Mouse (Mus musculus) heart, embryonic 16.5 days (tissue): ENCODE data around the gene Gm6169. TPM values are rescaled to one million over a fixed set of nuclear protein-coding genes. Genes with fewer than 3 reads are reported as not detected.

ENCODE experiments used
- ATAC-seq: fragments of 200-750 bp; cut with Nextera tagmentation; replicated peaks from 2 replicates; pipeline ENCODE4 v1.8.0; 2017; ENCODE audit warnings: moderate number of reproducible peaks; ENCODE audit not compliant: insufficient read depth, low FRiP score; ENCODE audit errors: extremely low read depth
- H3K27ac ChIP-seq: fragments of 300-500 bp; sonication (generic); 2 replicates; pipeline ENCODE4 v1.5.1; 2014; ENCODE audit warnings: mild to moderate bottlenecking, low read length, control low read depth, moderate library complexity
- H3K27me3 ChIP-seq: fragments of 300-500 bp; sonication (generic); 2 replicates; pipeline ENCODE4 v1.6.1; 2014; ENCODE audit warnings: low read length, mixed read lengths; ENCODE audit not compliant: control insufficient read depth, insufficient read depth
- H3K36me3 ChIP-seq: fragments of 300-500 bp; sonication (generic); 2 replicates; pipeline ENCODE4 v1.6.1; 2014; ENCODE audit not compliant: control insufficient read depth, insufficient read depth
- H3K4me1 ChIP-seq: fragments of 300-500 bp; sonication (generic); 2 replicates; pipeline ENCODE4 v1.6.1; 2014; ENCODE audit warnings: low read length, mixed read lengths; ENCODE audit not compliant: control insufficient read depth, insufficient read depth
- H3K4me2 ChIP-seq: fragments of 300-500 bp; sonication (generic); 2 replicates; pipeline ENCODE4 v1.6.1; 2014; ENCODE audit warnings: low read depth, mild to moderate bottlenecking, control low read depth, low read length
- H3K4me3 ChIP-seq: fragments of 300-500 bp; sonication (generic); 2 replicates; pipeline ENCODE4 v1.5.1; 2014; ENCODE audit warnings: mild to moderate bottlenecking, control low read depth, low read length
- H3K9ac ChIP-seq: fragments of 300-500 bp; sonication (generic); 2 replicates; pipeline ENCODE4 v1.6.1; 2014; ENCODE audit warnings: low read length, control low read depth
- H3K9me3 ChIP-seq: fragments of 300-500 bp; sonication (generic); replicated peaks from 2 replicates; pipeline ENCODE4 v1.6.1; 2016; ENCODE audit warnings: low read length; ENCODE audit not compliant: control insufficient read depth
- WGBS: fragments of 180-500 bp; shearing (Covaris S2); extraction: QIAGEN DNeasy Blood & Tissue Kit; methylation state at CpG from one replicate; pipeline ENCODE4 v1.1.7; 2014; 5-methylcytosine and 5-hydroxymethylcytosine counted together
- polyA plus RNA-seq: library from polyadenylated mRNA; unstranded; fragments of >200 nt; fragmentation: Nextera tagmentation; extraction: Ambion mirVana; gene quantifications from 2 replicates; pipeline ENCODE4 v1.2.1, GENCODE M21; 2015

Gm6169 gene
- polyA plus RNA-seq, 1 experiment from 2014 or later: 9.4 TPM

DNA sequence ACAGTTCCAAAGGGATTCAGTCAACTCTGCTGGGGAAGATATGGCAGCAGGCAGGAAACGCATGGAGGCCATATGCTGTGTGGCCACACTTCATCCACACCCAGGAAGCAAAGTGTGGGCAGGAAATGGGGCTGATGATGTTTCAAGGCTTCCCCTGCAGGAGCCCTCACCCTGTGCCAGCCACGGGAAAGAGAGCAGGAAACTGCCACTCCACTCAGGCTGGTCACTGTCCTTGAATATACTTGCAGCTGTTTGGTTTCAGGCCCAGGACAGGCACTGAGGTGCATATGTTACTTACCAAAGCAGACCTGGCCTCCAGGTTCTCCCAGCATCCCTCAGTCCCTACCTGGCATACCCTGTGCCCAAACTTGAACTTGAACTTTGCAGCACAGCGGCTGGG lies 34.6 kb downstream of the Gm6169 start:
- peaks cover 5% of the 10 kb centered on the region; the same call in 1 of the 2 replicates for H3K9me3 ChIP-seq
- no peaks in the 10 kb centered on the region for H3K27me3 ChIP-seq
- no peak overlapping the region for H3K4me3 ChIP-seq
- H3K36me3 ChIP-seq: no peaks in the 10 kb centered on the region
- no peak overlapping the region for H3K9ac ChIP-seq
- WGBS: 41% methylated on average over 3 of the region's 3 CpGs
- no peak for ATAC-seq
- H3K27ac ChIP-seq: no peak overlapping the region
- no peak overlapping the region for H3K4me2 ChIP-seq
- H3K4me1 ChIP-seq: no peaks in the 10 kb centered on the region

DNA sequence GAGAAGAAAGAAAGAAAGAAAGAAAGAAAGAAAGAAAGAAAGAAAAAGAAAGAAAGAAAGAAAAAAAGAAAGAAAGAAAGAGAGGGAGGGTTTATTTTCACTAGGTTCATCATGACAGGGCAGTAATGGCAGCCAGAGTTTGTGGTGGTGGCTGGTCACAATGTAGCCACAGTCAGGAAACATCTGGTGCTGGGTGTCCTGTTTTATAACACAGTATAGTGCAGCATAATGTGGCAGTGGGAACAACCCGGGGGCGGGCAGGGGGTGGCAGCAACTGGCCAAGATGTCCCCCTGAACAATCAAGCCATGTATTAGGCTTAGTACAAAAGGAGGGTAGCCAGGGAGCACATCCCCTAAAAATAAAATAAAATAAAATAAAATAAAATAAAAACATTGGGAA lies 35.6 kb downstream of the Gm6169 start:
- Histone ChIP-seq H3K9me3 (peaks cover 5% of the 10 kb centered on the region; the same call in 1 of the 2 replicates), H3K4me3 (no peak overlapping the region), H3K9ac (no peak overlapping the region), H3K36me3 (no peaks in the 10 kb centered on the region), H3K27me3 (no peaks in the 10 kb centered on the region), H3K27ac (no peak overlapping the region), H3K4me2 (no peak overlapping the region), H3K4me1 (no peaks in the 10 kb centered on the region)
- 79% methylated on average over 2 of the region's 2 CpGs for WGBS
- ATAC-seq: no peak

DNA sequence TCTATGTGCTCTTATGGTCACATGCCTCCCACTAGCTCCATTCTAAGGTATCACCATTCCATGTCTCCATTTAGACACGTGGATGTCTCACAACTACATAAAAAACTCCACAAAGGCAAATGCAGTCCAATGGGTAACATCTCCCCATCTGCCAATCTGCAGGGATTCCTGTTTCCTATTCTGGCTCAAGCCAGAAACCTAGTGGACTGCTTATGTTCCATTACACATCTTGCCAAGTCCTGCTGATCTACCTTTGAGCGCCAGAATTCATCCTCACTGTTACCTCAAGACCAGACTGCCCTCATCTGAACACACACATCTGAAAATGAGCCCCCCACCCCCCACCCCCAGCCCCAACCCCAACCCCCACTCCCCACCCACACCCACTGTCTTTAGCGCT lies 36.9 kb downstream of the Gm6169 start:
- Histone ChIP-seq H3K27me3 (no peaks in the 10 kb centered on the region), H3K9me3 (peaks cover 5% of the 10 kb centered on the region; the same call in 1 of the 2 replicates), H3K36me3 (no peaks in the 10 kb centered on the region), H3K4me1 (no peaks in the 10 kb centered on the region), H3K9ac (no peak overlapping the region), H3K4me2 (no peak overlapping the region), H3K4me3 (no peak overlapping the region), H3K27ac (no peak overlapping the region)
- 87% methylated on average over 3 of the region's 3 CpGs for WGBS
- ATAC-seq: no peak

DNA sequence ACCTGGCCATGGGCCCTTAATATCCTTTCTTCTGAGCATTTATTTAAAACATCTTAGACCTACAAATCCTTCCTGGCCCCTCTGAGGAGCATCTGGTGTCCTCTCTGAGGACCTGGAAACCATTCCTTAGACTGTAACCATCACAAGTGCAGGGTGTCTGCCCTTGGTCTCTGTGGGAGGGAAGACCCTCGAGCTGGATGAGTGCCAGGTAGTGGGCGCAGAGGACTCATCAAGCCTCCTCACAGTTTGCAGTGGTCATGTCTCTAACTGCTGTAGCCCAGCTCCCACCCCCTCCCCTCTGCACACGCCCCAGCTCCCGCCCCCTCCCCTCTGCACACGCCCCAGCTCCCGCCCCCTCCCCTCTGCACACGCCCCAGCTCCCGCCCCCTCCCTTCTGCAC lies 38.7 kb downstream of the Gm6169 start:
- Histone ChIP-seq H3K4me1 (no peaks in the 10 kb centered on the region), H3K9ac (no peak overlapping the region), H3K9me3 (no peaks in the 10 kb centered on the region; the same call in 1 of the 2 replicates), H3K27me3 (no peaks in the 10 kb centered on the region), H3K36me3 (no peaks in the 10 kb centered on the region), H3K4me2 (no peak overlapping the region), H3K4me3 (no peak overlapping the region), H3K27ac (no peak overlapping the region)
- 54% methylated on average over 4 of the region's 8 CpGs for WGBS
- ATAC-seq: no peak

DNA sequence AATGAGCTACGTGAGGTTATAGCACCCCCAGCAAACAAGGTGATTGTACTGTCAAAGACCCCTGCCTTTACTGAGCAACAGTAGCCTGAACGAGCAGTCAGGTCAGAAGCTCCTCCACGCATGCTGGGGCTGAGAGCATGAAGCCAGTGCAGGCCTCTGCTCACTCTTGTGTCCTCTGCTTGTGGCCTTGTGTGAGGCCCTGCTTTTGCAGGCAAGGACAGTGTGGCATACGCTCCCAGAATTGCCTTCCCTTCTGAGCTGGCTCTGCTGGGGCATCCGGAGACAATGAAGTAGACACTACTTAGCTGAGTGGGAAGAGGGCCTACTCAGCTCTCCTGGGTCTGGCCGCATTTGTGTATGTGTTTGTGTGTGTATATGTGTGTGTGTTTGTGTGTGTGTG lies 39.3 kb downstream of the Gm6169 start:
- no peaks in the 10 kb centered on the region for H3K4me1 ChIP-seq
- H3K4me2 ChIP-seq: no peak overlapping the region
- H3K4me3 ChIP-seq: no peak overlapping the region
- H3K9ac ChIP-seq: no peak overlapping the region
- no peaks in the 10 kb centered on the region for H3K27me3 ChIP-seq
- 88% methylated on average over 6 of the region's 6 CpGs for WGBS
- no peak for ATAC-seq
- no peaks in the 10 kb centered on the region for H3K9me3 ChIP-seq
- H3K36me3 ChIP-seq: no peaks in the 10 kb centered on the region
- no peak overlapping the region for H3K27ac ChIP-seq

DNA sequence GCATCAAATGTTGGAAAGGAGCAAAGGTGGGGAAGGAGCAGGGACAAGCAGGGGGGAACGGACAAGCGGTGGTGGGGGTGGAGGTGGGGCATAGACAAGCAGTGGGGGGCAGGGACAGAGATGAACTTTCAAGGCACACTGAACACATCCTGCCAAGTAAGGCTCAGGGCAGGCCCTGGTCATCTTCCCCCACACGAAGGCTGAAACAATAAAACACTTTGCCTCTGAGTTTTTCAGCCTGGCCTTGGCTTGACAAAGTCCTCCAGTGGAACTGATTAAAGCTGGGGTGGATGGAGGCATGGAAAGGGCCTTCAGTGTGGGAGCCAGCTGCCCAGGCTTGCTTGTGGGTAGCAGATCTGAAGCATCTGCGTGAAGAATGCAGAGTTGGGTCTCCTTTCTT lies 41.2 kb downstream of the Gm6169 start:
- Histone ChIP-seq H3K36me3 (no peaks in the 10 kb centered on the region), H3K4me1 (no peaks in the 10 kb centered on the region), H3K27me3 (no peaks in the 10 kb centered on the region), H3K4me2 (no peak overlapping the region), H3K9me3 (no peaks in the 10 kb centered on the region), H3K4me3 (no peak overlapping the region), H3K27ac (no peak overlapping the region), H3K9ac (no peak overlapping the region)
- 51% methylated on average over 4 of the region's 4 CpGs for WGBS
- no peak for ATAC-seq

DNA sequence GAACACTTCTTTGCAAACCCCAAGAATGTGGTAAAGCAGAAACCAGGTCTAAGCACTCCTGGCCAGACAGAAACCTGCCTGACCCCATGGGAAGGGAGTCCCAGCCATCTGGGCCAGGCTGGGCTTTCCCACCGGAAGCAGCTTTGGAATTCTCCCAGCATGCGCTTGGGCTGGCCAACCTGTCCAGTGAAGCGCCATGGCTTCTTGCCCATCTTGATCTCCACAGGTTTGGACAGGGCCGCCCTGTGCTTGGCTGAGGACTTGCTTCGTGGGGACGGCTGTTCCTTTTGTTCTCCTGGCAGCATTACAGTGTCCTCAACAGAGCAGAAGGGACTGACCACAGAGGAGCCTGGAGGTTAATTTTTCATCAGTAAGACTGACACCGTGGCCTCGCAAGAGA lies 45.2 kb downstream of the Gm6169 start:
- Histone ChIP-seq H3K4me2 (no peak overlapping the region), H3K27ac (no peak overlapping the region), H3K9ac (no peak overlapping the region), H3K36me3 (no peaks in the 10 kb centered on the region), H3K4me1 (no peaks in the 10 kb centered on the region), H3K27me3 (no peaks in the 10 kb centered on the region), H3K9me3 (no peaks in the 10 kb centered on the region), H3K4me3 (no peak overlapping the region)
- ATAC-seq: no peak; the same call in 1 of the 2 replicates
- 49% methylated on average over 8 of the region's 8 CpGs for WGBS

DNA sequence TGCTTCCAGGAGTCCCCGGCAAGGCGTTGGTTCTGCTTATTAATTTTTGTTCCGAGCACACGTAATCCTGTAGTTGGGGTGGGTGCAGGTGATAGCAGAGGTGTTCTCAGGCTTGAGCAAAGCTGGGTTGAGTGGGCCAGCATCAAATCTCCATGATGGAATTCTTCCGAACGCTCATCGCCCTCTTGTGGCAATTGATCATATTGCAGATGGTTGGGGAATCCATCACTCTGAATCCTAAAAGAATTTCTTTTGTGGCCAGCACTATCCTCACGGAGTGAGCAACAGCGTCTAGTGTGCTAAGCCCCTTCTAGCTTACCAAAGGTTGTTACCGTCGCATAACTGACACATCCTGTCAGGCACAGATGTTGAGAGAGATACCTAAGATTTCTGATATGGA lies 46.4 kb downstream of the Gm6169 start:
- no peak for ATAC-seq
- no peaks in the 10 kb centered on the region for H3K9me3 ChIP-seq
- H3K4me1 ChIP-seq: no peaks in the 10 kb centered on the region
- no peak overlapping the region for H3K4me3 ChIP-seq
- no peaks in the 10 kb centered on the region for H3K27me3 ChIP-seq
- no peak overlapping the region for H3K27ac ChIP-seq
- H3K4me2 ChIP-seq: no peak overlapping the region
- WGBS: 12% methylated on average over 11 of the region's 11 CpGs
- H3K9ac ChIP-seq: no peak overlapping the region
- H3K36me3 ChIP-seq: no peaks in the 10 kb centered on the region

DNA sequence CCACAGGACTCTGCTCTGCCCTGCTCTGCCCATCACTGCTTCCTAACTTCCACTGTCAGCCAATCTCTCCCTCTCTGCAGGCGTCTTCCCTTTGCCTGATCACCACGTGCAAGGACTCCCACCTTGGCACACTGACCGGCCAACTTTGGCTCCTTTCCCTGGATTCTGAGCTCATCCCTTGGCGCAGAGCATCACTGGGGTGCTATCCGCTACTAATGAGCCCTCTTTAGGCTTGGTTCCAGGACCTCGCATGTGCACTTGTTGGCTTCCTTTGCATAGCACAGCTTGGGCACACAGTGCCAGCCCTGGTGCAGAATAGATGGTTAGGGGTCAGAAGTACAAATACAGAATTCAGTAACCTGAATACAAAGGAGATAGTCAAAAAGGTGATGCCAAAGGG lies 47.9 kb downstream of the Gm6169 start:
- H3K4me3 ChIP-seq: no peak overlapping the region
- no peak overlapping the region for H3K9ac ChIP-seq
- H3K27me3 ChIP-seq: no peaks in the 10 kb centered on the region
- ATAC-seq: no peak
- H3K4me2 ChIP-seq: no peak overlapping the region
- H3K4me1 ChIP-seq: no peaks in the 10 kb centered on the region
- H3K27ac ChIP-seq: no peak overlapping the region
- no peaks in the 10 kb centered on the region for H3K36me3 ChIP-seq
- WGBS: 70% methylated on average over 6 of the region's 6 CpGs
- H3K9me3 ChIP-seq: no peaks in the 10 kb centered on the region
